Mouse (Mus musculus): ENCODE results near the gene Vmn2r113. TPM values are rescaled to one million over a fixed set of nuclear protein-coding genes. Genes with fewer than 3 reads are reported as not detected.

The Vmn2r113 gene
- total RNA-seq (2023), result not detected

GRCm38 (mm10) chr17:22942684-22943083 lies at the start of gene Vmn2r113:
Vmn2r113 (plus strand) TSS chr17:22942984.

Other genes with a start within 250 kb of the Vmn2r113 start
- gene Zfp945, start 75.8 kb upstream of the Vmn2r113 start, total RNA-seq (2023), result 16.1 TPM
- gene Vmn2r-ps130, start 118.2 kb downstream of the Vmn2r113 start, total RNA-seq (2023), result not detected

All from CD4-positive naive resting alpha-beta T cell, adult 57 days (primary cell).